In genomic region chr17:56017848-56018247, GRCm38 (mm10) we compare ENCODE assay signal across 12 mouse cellular contexts. TPM values are rescaled to one million over a fixed set of nuclear protein-coding genes. Genes with fewer than 3 reads are reported as not detected.
DNase-seq lines count a peak whose midpoint lies in the region; ATAC-seq and TF ChIP-seq lines count a peak whose summit lies in the region.
"Had no signal": no experiment of that assay in that cellular context is flagged by ENCODE, and none has a peak within 500 bp of the region (broad histone marks: within the 10 kb centered on the region; RNA-seq: fewer than 3 reads in every experiment).

No protein-coding gene starts in this region.

- DNase-seq in adrenal gland, adult 8-10 months = peak; percentile 17
- DNase-seq in adrenal gland, postnatal 10 days = no peak
- peak; percentile 21 for DNase-seq in gastrocnemius, adult 2 months
- no peak for DNase-seq in gastrocnemius, postnatal 25 days
- no peak for DNase-seq in left cerebral cortex, adult 2 months (ENCODE audit: extremely low spot score in 1 of 2, low spot score in 2 of 2)
- DNase-seq in left cerebral cortex, adult 18-20 months (ENCODE audit: low spot score in 2 of 2) = no peak
- no peak for DNase-seq in midbrain, embryonic 14.5 days
- DNase-seq in lung, adult 18-20 months = no peak

- H3K4me1 ChIP-seq in midbrain, embryonic 14.5 days (ENCODE audit: control insufficient read depth, insufficient read depth, low read length) = peaks cover 6% of the 10 kb centered on the region; the same call in 1 of the 2 replicates

- no peak for ATAC-seq in midbrain, embryonic 14.5 days (ENCODE audit: low FRiP score, low TSS enrichment)

- H3K4me2 ChIP-seq in midbrain, embryonic 14.5 days (ENCODE audit: low read length) = no peak overlapping the region
- H3K4me2 ChIP-seq: liver, embryonic 11.5 days; lung, embryonic 14.5 days had no signal

- no peak overlapping the region for H3K4me3 ChIP-seq in gastrocnemius, adult 2 months
- H3K4me3 ChIP-seq in left cerebral cortex, adult 2 months = no peak overlapping the region
- no peak overlapping the region for H3K4me3 ChIP-seq in midbrain, embryonic 14.5 days (replicated peaks; ENCODE audit: low read depth, low read length)
- H3K4me3 ChIP-seq: heart, adult 2 months had no signal

- intact Hi-C loops in gastrocnemius, adult 2 months (cut with DNase I) = no loop called here
- intact Hi-C loops in left cerebral cortex, adult 2 months (cut with DNase I) = no loop called here

- H3K27me3 ChIP-seq in midbrain, embryonic 14.5 days (ENCODE audit: control insufficient read depth, insufficient read depth, low read length) = no peaks in the 10 kb centered on the region

- WGBS in midbrain, embryonic 14.5 days = 88% methylated on average over 7 of the region's 7 CpGs

- no peak for TF ChIP-seq CTCF in gastrocnemius, adult 2 months (IDR thresholded peaks at IDR 0.05)
- TF ChIP-seq CTCF in left cerebral cortex, adult 2 months (IDR thresholded peaks at IDR 0.05) = no peak

- H3K36me3 ChIP-seq in midbrain, embryonic 14.5 days (ENCODE audit: control insufficient read depth, insufficient read depth, low read length) = peaks cover 66% of the 10 kb centered on the region

- H3K27ac ChIP-seq in gastrocnemius, adult 2 months = no peak overlapping the region; the same call in 1 of the 2 replicates
- 0 out of 2 replicates have a peak overlapping the region, but pooled peaks have one; percentile 47 for H3K27ac ChIP-seq in left cerebral cortex, adult 2 months
- 0 out of 2 replicates have a peak overlapping the region, but pooled peaks have one; percentile 49 for H3K27ac ChIP-seq in midbrain, embryonic 14.5 days (replicated peaks; ENCODE audit: low read depth, low read length)
- H3K27ac ChIP-seq: heart, adult 2 months had no signal

- no peaks in the 10 kb centered on the region for H3K9me3 ChIP-seq in midbrain, embryonic 14.5 days (ENCODE audit: control insufficient read depth, low read length)
- H3K9me3 ChIP-seq: G1E had no signal

- H3K9ac ChIP-seq in midbrain, embryonic 14.5 days (replicated peaks; ENCODE audit: low read length) = no peak overlapping the region
- H3K9ac ChIP-seq: lung, embryonic 14.5 days had no signal

RNA-seq across cellular contexts. Expression of gene Mpnd, which starts 12.3 kb away (rescaled TPM):
- 100 to 1,000 TPM; 101 to 119 (median 110) TPM for total RNA-seq in adrenal gland, adult 8-10 months (2022)
- total RNA-seq in adrenal gland, postnatal 10 days (2021) = 10 to 100 TPM; 77.0 to 91.2 TPM
- total RNA-seq in gastrocnemius, adult 2 months (2021) = 10 to 100 TPM; 41.2 to 41.6 TPM
- total RNA-seq in gastrocnemius, postnatal 25 days (2021) = 10 to 100 TPM; 43.3 to 44.4 TPM
- total RNA-seq in left cerebral cortex, adult 2 months (2021) = 10 to 100 TPM; 90.8 to 91.2 TPM
- total RNA-seq in left cerebral cortex, adult 18-20 months (2021) = 10 to 100 TPM; 85.0 to 94.3 TPM
- 164 and 169 TPM in 2 replicates for polyA plus RNA-seq in midbrain, embryonic 14.5 days (2014; fragmentation: Nextera tagmentation; extraction: Ambion mirVana)

RNA-seq across cellular contexts. Expression of gene Stap2, which starts 12.5 kb away (rescaled TPM):
- total RNA-seq in adrenal gland, adult 8-10 months (2022) = 1 to 10 TPM; 4.8 to 9.3 (median 6.8) TPM
- total RNA-seq in adrenal gland, postnatal 10 days (2021) = 10 to 100 TPM; 15.2 to 17.2 TPM
- 1 to 10 TPM; 2.6 to 3.1 TPM for total RNA-seq in gastrocnemius, adult 2 months (2021)
- 1 to 10 TPM; 2.6 to 4.9 TPM for total RNA-seq in gastrocnemius, postnatal 25 days (2021)
- 1 to 10 TPM; 2.5 to 3.1 TPM for total RNA-seq in left cerebral cortex, adult 2 months (2021)
- 1 to 10 TPM; 1.9 to 2.8 TPM for total RNA-seq in left cerebral cortex, adult 18-20 months (2021)
- polyA plus RNA-seq in midbrain, embryonic 14.5 days (2014; fragmentation: Nextera tagmentation; extraction: Ambion mirVana) = 5.1 and 5.5 TPM in 2 replicates
- polyA plus RNA-seq: G1E had no signal

RNA-seq across cellular contexts. Expression of gene Sh3gl1, which starts 18.6 kb away (rescaled TPM):
- total RNA-seq in adrenal gland, adult 8-10 months (2022) = 10 to 100 TPM; 44.3 to 52.5 (median 49.9) TPM
- 10 to 100 TPM; 49.3 to 50.7 TPM for total RNA-seq in adrenal gland, postnatal 10 days (2021)
- 1 to 10 TPM; 8.7 to 9.5 TPM for total RNA-seq in gastrocnemius, adult 2 months (2021)
- total RNA-seq in gastrocnemius, postnatal 25 days (2021) = 10 to 100 TPM; 10.8 to 12.4 TPM
- 10 to 100 TPM; 38.9 to 43.2 TPM for total RNA-seq in left cerebral cortex, adult 2 months (2021)
- 10 to 100 TPM; 36.4 to 39.3 TPM for total RNA-seq in left cerebral cortex, adult 18-20 months (2021)
- 96.2 and 96.3 TPM in 2 replicates for polyA plus RNA-seq in midbrain, embryonic 14.5 days (2014; fragmentation: Nextera tagmentation; extraction: Ambion mirVana)

RNA-seq across cellular contexts. Expression of gene Chaf1a, which starts 22.4 kb away (rescaled TPM):
- total RNA-seq in adrenal gland, adult 8-10 months (2022) = 1 to 10 TPM; 3.8 to 6.0 (median 4.3) TPM
- total RNA-seq in adrenal gland, postnatal 10 days (2021) = 10 to 100 TPM in 1 of 2 experiments, 1 to 10 TPM in 1; 8.4 to 10.9 TPM
- under 1 TPM; 0.46 to 0.59 TPM for total RNA-seq in gastrocnemius, adult 2 months (2021)
- 1 to 10 TPM in 1 of 2 experiments, under 1 TPM in 1; 0.79 to 1.3 TPM for total RNA-seq in gastrocnemius, postnatal 25 days (2021)
- total RNA-seq in left cerebral cortex, adult 2 months (2021) = 1 to 10 TPM; 1.6 to 2.0 TPM
- total RNA-seq in left cerebral cortex, adult 18-20 months (2021) = 1 to 10 TPM; 1.9 to 2.7 TPM
- 3.3 and 4.8 TPM in 2 replicates for polyA plus RNA-seq in midbrain, embryonic 14.5 days (2014; fragmentation: Nextera tagmentation; extraction: Ambion mirVana)

RNA-seq across cellular contexts. Expression of gene Fsd1, which starts 31.5 kb away (rescaled TPM):
- 1 to 10 TPM in 3 of 4 experiments, under 1 TPM in 1; 0.87 to 3.4 (median 2.9) TPM for total RNA-seq in adrenal gland, adult 8-10 months (2022)
- total RNA-seq in adrenal gland, postnatal 10 days (2021) = 1 to 10 TPM; 1.4 to 3.7 TPM
- total RNA-seq in gastrocnemius, adult 2 months (2021) = not detected
- total RNA-seq in gastrocnemius, postnatal 25 days (2021) = not detected
- total RNA-seq in left cerebral cortex, adult 2 months (2021) = 10 to 100 TPM; 88.7 to 90.6 TPM
- 10 to 100 TPM; 81.3 to 86.5 TPM for total RNA-seq in left cerebral cortex, adult 18-20 months (2021)
- 141 and 188 TPM in 2 replicates for polyA plus RNA-seq in midbrain, embryonic 14.5 days (2014; fragmentation: Nextera tagmentation; extraction: Ambion mirVana)
- polyA plus RNA-seq: G1E had no signal

Comparison
In these comparisons a context has a peak if more than half of its experiments do, and no peak if none do; other contexts are left out.
1. DNase-seq: peak in adrenal gland, adult 8-10 months (single experiment) and gastrocnemius, adult 2 months (single experiment); none in adrenal gland, postnatal 10 days (single experiment), gastrocnemius, postnatal 25 days (single experiment), left cerebral cortex, adult 2 months (0 of 2), left cerebral cortex, adult 18-20 months (0 of 2), midbrain, embryonic 14.5 days (single experiment) and lung, adult 18-20 months (0 of 2).